Mouse (Mus musculus) heart, postnatal 0 days (tissue): ENCODE data around the gene Rsf1.
A peak's percentile ranks its signal among the peaks of the same experiment; 100 is the strongest.

Experiments used
- CTCF ChIP-seq: IDR thresholded peaks from 2 replicates; pipeline ENCODE4 v1.5.1; 2016; ENCODE audit warnings: antibody characterized with exemption, control low read depth, low read depth
- EP300 ChIP-seq: IDR thresholded peaks from 2 replicates; pipeline ENCODE4 v1.6.1; 2016; ENCODE audit warnings: antibody characterized with exemption, low read depth

GRCm38 (mm10) chr7:97570389-97570788 lies 9.3 kb upstream of the Rsf1 start:
- TF ChIP-seq CTCF (peak; percentile 28), EP300 (no peak)
